Mouse (Mus musculus) left cerebral cortex, adult 9 months (tissue): ENCODE data around the gene Avp.
"Not testable (repeated sequence)": the region's sequence is repeated elsewhere in the genome, so short reads cannot be mapped to it uniquely, and the experiment has no call there.

ENCODE experiments used
- DNase-seq, 2 experiments: peaks; one replicate each; pipeline ENCODE4 v3.0.0; 2022; ENCODE audit warnings: low spot score in 2 of 2

Gene Avp

GRCm38 (mm10) chr2:130582552-130582951 is at the start of gene Avp:
Avp (minus strand) TSS chr2:130582554.
- no peak for DNase-seq

DNA sequence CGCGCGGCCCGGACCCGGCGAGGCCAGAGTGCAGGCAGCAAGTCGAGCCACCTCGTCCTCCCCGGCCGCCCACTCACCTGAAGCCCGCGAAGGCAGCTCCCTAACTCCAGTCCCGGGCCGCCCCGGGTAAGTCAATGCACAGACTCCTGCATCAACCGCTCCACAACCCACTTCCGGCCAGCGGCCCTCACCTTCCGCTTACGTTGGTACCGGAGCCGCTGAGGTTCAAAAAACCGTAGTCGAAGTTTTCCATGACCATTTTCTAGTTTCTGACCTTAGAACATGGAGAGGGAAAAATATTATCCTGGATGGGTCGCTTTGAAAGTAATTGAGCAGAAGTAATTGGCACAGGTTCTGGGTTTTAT is 47.5 kb upstream of the Avp start, which contains the start of the genes Fastkd5 and Ubox5:
Fastkd5 (minus strand) TSS at position 189 of the 365 bp plus-strand sequence.
Ubox5 (minus strand) TSS at position 200 of the 365 bp plus-strand sequence.
- peak in 1 of 2 experiments; percentile 92 for DNase-seq

DNA sequence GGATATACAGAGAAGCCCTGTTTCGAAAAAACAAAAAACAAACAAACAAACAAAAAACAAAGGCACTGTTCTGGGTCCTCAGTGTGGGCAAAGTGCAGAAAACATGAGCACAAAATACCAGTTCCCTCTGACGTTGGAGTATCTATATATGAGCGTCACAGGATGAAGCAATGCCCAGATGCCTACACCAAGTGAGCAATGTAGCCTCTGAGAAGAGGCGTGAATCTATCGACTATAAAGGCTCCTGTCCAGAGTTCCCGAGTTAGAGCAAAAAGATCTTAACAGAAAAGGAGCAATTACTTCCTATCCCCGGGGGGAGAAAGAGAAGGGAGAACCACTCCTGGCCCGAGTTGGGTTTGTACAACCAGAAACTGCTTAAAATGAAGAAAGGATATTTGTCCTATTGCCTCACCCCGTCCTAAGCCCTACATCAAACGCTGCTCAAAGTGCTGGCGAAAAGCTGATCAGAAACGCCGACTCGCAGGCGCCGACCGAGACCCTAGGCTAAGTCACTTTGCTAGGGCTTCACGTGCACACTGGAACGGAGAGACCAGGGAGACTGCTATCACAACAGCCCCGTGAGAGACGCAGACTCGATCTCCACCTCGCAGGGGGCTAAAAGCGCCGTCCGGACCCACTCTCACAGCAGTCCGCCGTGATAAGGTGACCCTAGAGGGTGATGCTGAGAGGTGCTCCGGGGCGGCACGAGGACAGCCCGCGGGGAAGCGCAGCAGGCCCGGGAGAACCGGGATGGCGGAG is 46.9 kb upstream of the Avp start:
- no peak for DNase-seq

DNA sequence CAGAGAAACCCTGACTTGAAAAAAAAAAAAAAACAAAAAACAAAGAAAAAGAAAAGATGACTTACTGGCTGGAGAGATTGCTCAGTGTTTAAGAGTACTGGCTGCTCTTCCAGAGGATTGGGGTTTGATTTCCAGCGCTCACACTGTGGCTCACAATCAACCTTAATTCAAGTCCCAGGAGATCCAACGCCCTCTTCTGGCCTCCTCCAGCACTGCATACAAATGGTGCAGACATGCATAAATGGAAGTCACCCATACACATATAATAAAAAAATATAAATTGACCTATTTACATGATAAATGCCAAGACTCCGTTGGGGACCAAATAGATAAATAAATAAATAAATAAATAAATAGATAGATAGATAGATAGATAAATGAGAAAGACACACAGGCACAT is 46.1 kb upstream of the Avp start:
- DNase-seq, result no peak

- no peak for DNase-seq
These were observed 36.6 kb upstream of the Avp start for GRCm38 (mm10) chr2:130618972-130619371.

GRCm38 (mm10) chr2:130613091-130613490 is 30.7 kb upstream of the Avp start:
- no peak for DNase-seq

DNA sequence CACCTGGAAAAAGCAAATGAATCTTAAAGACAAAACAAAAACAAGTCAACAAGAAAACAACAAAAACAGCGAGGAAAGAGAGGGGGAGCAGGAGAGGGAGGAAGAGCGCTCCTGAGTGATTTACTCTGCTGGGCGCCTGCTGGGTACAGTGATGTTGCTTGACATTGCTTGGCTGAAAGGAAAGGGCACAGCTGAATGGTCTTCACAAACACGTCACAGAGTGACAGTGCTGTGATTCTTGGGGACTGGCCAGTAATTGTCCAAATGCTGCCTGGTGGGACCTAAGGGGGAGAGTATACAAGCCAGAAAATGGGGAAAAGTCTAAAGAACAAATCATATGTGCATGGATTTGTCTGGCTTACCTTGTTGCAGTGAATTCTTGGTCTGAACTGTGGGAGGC is 19.8 kb upstream of the Avp start:
- no peak for DNase-seq

DNA sequence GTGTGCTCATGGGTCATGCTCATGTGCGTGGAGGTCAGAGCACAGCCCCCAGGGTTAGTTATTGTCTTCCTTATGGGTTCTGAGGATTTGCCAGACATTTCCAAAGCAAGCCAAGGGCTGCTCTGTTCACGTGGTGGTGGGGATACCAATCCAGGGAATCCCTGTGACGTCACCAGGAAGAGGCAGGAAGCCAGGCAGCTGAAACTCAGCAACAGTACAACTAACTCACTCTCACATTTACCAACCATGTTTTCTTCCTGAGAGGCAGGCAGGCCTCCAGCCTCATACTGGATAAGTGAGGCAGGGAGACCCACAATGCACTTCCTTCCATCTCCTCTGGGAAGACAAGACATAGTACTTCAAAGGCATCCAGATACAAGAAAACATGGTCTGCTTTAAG is 16.0 kb upstream of the Avp start:
- DNase-seq, result no peak

DNA sequence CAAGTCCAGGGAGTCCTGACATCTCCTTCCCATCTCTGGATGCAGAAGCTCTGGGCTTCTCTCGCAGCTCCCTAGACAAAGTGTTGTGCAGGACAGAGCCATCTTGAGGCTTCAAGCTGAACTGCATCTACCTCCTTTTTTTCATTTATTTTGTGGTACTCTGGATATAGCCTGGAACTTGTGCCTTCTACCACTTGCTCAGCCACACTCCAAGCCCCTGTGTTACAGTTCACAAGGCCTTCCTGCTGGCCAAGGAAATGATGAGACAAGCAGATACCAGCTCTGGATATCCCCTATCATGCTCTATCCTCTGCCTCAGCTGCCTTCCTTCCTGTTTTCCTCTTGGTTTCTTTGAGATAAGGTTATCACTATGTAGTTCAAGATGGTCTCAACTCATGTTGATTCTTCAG is 15.3 kb upstream of the Avp start:
- DNase-seq, result peak in 1 of 2 experiments; percentile 67

GRCm38 (mm10) chr2:130595596-130595995 is 13.2 kb upstream of the Avp start:
- DNase-seq, result no peak

GRCm38 (mm10) chr2:130591016-130591415 is 8.7 kb upstream of the Avp start:
- no peak for DNase-seq

GRCm38 (mm10) chr2:130589761-130590160 is 7.4 kb upstream of the Avp start:
- no peak for DNase-seq

DNA sequence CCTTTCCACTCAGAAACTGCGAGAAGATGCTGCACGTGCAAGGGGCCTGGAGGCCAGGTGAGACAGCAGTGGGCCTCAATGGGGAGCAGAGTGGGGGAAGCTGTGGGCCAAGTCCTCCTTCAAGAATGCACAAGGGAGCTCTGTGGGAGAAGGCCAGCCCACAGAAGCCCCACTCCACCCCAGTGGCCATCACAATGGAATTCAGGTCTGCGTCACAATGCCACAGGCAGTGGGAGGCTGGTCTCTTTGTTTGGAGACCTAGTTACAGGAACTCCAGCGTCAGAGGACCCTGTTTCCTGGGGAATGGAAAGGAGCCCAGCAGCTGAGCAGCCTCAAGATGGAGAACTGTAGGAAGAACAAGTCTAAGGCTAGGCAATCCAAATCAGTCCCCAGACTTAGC is 6.8 kb upstream of the Avp start:
- DNase-seq, result no peak

- no peak for DNase-seq
These were observed 6.0 kb upstream of the Avp start for GRCm38 (mm10) chr2:130588373-130588772.

DNA sequence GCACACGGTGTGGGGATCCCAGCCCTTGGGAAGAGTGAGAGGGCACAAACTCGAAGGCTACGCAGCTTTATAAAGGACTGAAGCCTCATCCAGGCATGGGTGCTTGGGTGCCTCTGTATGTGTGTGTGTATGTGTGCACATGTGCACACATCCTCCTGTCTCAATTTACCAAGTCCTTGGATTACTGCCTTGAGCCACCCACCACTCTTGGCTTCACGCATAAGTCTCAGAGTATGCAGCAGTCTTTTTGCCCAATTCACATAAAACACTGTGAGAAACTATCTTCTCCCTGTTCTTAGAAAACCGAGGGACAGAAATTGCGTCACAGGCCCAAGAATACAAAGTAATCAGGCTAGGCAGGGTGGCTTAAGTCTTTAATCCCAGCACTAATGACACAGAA is 3.7 kb upstream of the Avp start:
- peak in 1 of 2 experiments; percentile 68 for DNase-seq

DNA sequence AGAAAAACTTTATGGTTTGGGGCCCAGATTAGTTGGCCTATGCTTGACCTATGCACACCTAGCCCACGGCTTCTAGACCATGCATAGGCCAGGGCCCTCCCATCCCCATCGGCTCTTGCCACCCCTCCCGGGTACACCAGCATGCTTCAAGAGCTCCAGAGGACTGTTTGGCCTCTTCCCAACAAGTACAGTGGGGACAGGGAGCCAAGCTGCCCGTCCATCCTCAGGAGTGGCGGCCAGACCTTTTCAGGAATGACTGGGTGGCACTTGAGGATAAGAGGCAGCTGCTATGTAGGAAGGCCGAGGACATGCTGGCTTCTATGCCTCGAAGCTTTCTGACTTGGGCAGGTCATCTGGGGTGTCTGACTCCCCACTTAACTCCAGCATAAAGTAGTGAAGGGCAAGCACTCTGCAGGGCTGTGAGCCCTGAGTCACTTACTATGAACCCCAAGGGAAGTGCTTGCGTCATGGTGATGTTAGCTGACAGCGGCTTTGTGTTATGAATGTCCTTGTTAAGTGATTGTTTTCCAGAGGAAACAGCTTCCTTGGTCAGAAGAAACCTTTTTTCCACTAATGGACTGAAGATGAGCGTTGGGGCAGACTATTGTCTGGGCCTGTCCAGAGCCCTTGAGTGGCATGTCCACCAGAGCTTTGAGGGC is 1.7 kb upstream of the Avp start:
- DNase-seq, result no peak

DNA sequence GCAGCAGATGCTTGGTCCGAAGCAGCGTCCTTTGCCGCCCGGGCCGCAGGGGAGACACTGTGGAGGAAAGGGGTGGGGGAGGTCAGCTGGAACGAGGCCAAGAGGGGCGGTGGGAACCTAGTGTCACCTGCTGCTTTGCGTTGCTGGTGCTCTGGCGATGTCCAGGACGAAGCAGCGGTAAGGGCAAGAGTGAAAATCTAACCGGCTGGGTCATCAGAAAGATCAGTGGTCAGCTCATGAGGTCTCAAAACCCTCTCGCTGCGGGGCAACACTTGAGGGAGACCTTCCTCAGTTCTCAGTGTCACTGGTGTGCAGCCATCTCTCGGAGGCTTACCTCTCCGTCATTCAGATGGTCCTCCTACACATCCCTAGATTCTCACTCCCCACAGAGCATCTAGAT is 1.2 kb downstream of the Avp start:
- DNase-seq, result no peak

DNA sequence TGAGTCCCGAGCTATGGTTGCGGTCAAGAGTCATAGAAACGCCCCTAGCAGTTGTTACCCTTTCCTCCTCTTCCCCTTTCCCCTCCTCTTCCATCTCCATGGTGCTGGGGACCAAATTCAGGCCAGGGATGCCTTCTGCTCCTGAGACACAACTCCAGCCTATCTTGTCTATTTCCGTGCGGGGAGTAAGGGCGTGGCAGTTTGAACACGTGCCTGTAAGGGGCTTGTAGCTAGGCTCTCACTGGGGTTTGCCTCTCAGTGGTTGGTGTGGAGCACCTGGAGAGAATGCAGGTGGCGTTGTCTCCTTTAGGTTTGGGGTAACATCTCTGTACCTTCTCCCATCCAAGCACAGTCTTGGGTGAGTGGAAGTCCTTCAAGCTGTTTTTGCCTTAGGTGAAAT is 2.6 kb downstream of the Avp start:
- DNase-seq, result no peak

GRCm38 (mm10) chr2:130578148-130578547 is 4.2 kb downstream of the Avp start:
- peak in 1 of 2 experiments; percentile 75 for DNase-seq

DNA sequence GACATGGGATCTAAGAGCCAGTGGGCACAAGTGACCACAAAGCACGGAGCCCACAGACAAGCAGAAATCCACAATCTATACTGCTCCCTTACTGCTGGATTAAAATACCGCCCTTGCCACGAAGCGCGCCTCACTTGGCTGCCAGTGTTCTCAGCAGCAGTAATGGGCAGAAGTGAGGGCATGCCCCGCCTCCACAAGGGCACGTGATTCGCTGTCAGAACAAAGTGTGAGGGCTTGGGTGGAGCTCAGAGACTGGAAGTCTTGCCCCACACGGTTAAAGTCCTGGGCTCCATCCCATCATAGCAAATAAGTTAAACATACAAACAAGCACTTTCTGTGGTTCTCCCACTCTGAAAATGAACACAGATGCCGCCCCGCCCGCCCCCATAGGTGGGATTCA is 4.7 kb downstream of the Avp start:
- DNase-seq, result no peak

DNA sequence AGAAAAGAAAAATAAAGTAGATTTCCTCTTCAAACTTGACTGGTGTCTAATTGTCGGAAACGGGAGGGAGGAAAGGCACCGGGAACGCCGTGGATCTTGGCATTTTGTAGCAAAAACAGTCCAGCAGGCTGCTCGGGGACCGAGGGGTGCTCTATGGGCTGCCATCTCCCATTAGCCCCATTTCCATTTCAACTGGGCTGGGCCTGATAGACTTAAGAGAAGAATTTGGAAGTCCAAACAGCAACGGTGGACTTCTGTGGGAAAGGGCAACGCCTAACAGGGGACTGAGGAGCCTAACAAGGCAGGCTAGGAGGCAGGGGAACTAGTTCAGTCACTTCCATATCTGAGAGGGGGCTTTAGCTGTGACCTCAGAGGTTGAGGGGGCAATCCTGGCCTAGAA is 5.3 kb downstream of the Avp start:
- no peak for DNase-seq

DNA sequence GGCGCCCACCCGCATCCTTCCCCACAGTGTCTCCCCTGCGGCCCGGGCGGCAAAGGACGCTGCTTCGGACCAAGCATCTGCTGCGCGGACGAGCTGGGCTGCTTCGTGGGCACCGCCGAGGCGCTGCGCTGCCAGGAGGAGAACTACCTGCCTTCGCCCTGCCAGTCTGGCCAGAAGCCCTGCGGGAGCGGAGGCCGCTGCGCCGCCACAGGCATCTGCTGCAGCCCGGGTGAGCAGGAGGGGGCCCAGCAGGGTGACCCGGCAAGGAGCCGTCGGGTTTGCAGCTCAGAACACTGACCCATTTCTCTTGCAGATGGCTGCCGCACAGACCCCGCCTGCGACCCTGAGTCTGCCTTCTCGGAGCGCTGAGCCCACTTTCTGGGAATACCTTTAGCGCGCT is 5.8 kb downstream of the Avp start:
- not testable (repeated sequence) for DNase-seq

GRCm38 (mm10) chr2:130575873-130576272 is 6.5 kb downstream of the Avp start, which contains the start of gene Oxt:
Oxt (plus strand) TSS chr2:130576173.
- DNase-seq, result no peak
